Mouse (Mus musculus): ENCODE data around the gene Phf1.

GRCm38 (mm10) chr17:26967477-26967876 lies 34.6 kb downstream of the Phf1 start:
- no peak for TF ChIP-seq MAX (IDR thresholded peaks at IDR 0.05; ENCODE audit: low read depth)
- TF ChIP-seq TCF12 (IDR thresholded peaks at IDR 0.05; ENCODE audit: insufficient read depth, poor library complexity, severe bottlenecking): no peak
- TF ChIP-seq POLR2AphosphoS2 (IDR thresholded peaks at IDR 0.05; ENCODE audit: insufficient read length, low read depth): no peak
- TF ChIP-seq POLR2A (IDR thresholded peaks at IDR 0.05; ENCODE audit: insufficient read length, low read depth): no peak
- TF ChIP-seq USF1 (IDR thresholded peaks at IDR 0.05; ENCODE audit: low read depth): no peak
- no peak for TF ChIP-seq E2F4 (IDR thresholded peaks at IDR 0.05; ENCODE audit: insufficient read depth)
- no peak for TF ChIP-seq MYOD1 (IDR thresholded peaks at IDR 0.05; ENCODE audit: control insufficient read depth in 1 of 3, insufficient read length in 2 of 3, low read depth in 2 of 3)
- no peak for TF ChIP-seq REST (IDR thresholded peaks at IDR 0.05; ENCODE audit: insufficient read depth, insufficient read length)
- TF ChIP-seq CEBPB (IDR thresholded peaks at IDR 0.05; ENCODE audit: insufficient read depth, poor library complexity, severe bottlenecking): no peak

Measured in myocyte (in vitro differentiated cells).